Mouse (Mus musculus) embryonic facial prominence, embryonic 13.5 days (tissue): ENCODE measurements around the gene Gng10. TPM values are rescaled to one million over a fixed set of nuclear protein-coding genes. Genes with fewer than 3 reads are reported as not detected.

Experiments used
- ATAC-seq: fragments of 200-750 bp; cut with Nextera tagmentation; 2 replicates; pipeline ENCODE4 v1.8.0; 2017; ENCODE audit warnings: low read depth; ENCODE audit not compliant: insufficient number of reproducible peaks, insufficient read depth, low FRiP score, low TSS enrichment
- H3K27ac ChIP-seq: fragments of 300-500 bp; sonication (generic); 2 replicates; pipeline ENCODE4 v1.5.1; 2015; ENCODE audit warnings: moderate library complexity, mild to moderate bottlenecking, inconsistent platforms
- H3K27me3 ChIP-seq: fragments of 300-500 bp; sonication (generic); 2 replicates; pipeline ENCODE4 v1.6.1; 2015; ENCODE audit warnings: mild to moderate bottlenecking, inconsistent platforms
- H3K36me3 ChIP-seq: fragments of 300-500 bp; sonication (generic); 2 replicates; pipeline ENCODE4 v1.6.1; 2015; ENCODE audit warnings: mild to moderate bottlenecking, inconsistent platforms
- H3K4me1 ChIP-seq: fragments of 300-500 bp; sonication (generic); 2 replicates; pipeline ENCODE4 v1.6.1; 2015; ENCODE audit warnings: inconsistent platforms
- H3K4me2 ChIP-seq: fragments of 300-500 bp; sonication (generic); 2 replicates; pipeline ENCODE4 v1.6.1; 2015; ENCODE audit warnings: moderate library complexity, mild to moderate bottlenecking, inconsistent platforms
- H3K4me3 ChIP-seq: fragments of 300-500 bp; sonication (generic); 2 replicates; pipeline ENCODE4 v1.5.1; 2015; ENCODE audit warnings: mild to moderate bottlenecking, inconsistent platforms
- H3K9ac ChIP-seq: fragments of 300-500 bp; sonication (generic); 2 replicates; pipeline ENCODE4 v1.6.1; 2015; ENCODE audit warnings: mild to moderate bottlenecking, inconsistent platforms
- H3K9me3 ChIP-seq: fragments of 300-500 bp; sonication (generic); 2 replicates; pipeline ENCODE4 v1.6.1; 2016; ENCODE audit warnings: inconsistent platforms
- WGBS: fragments of 180-500 bp; shearing (Covaris S2); methylation state at CpG from one replicate; pipeline ENCODE4 v1.1.7; 2015; ENCODE audit warnings: mixed read lengths; 5-methylcytosine and 5-hydroxymethylcytosine counted together
- polyA plus RNA-seq: library from polyadenylated mRNA; unstranded; fragments of >200 nt; fragmentation: Nextera tagmentation; extraction: Ambion mirVana; gene quantifications from 2 replicates; pipeline ENCODE4 v1.2.1, GENCODE M21; 2015

Gene Gng10
- 181 and 197 TPM in 2 replicates for polyA plus RNA-seq

- ATAC-seq = peak; percentile 79; the same call in 1 of the 2 replicates
- WGBS = 3% methylated on average over 76 of the region's 76 CpGs
- peak within 1 kb of the TSS; percentile 92 for H3K9ac ChIP-seq
- peak within 1 kb of the TSS; percentile 71 for H3K4me3 ChIP-seq
- H3K27me3 ChIP-seq = no peaks in the 10 kb centered on the region
- no peaks in the 10 kb centered on the region for H3K9me3 ChIP-seq
- peaks cover 21% of the 10 kb centered on the region for H3K36me3 ChIP-seq
- H3K4me2 ChIP-seq = peak within 1 kb of the TSS; percentile 65
- peaks cover 11% of the 10 kb centered on the region for H3K4me1 ChIP-seq
- H3K27ac ChIP-seq = peak within 1 kb of the TSS; percentile 85
Observed at GRCm38 (mm10) chr4:59034918-59035785, at the start of gene Gng10. Gene Gng10 (plus strand): TSS chr4:59035088.

GRCm38 (mm10) chr4:58985157-58985648, 49.7 kb upstream of the Gng10 start:
- H3K27ac ChIP-seq = no peak overlapping the region
- peaks cover 11% of the 10 kb centered on the region for H3K4me1 ChIP-seq
- no peak overlapping the region for H3K4me2 ChIP-seq
- ATAC-seq = no peak; the same call in 1 of the 2 replicates
- 0 out of 2 replicates have a peak, but pooled peaks cover 5% of the 10 kb centered on the region for H3K36me3 ChIP-seq
- no peak overlapping the region for H3K9ac ChIP-seq
- H3K9me3 ChIP-seq = no peaks in the 10 kb centered on the region
- H3K27me3 ChIP-seq = no peaks in the 10 kb centered on the region
- H3K4me3 ChIP-seq = no peak overlapping the region
- WGBS = 25% methylated on average over 7 of the region's 7 CpGs

- peak within 1 kb of the TSS; percentile 64 for H3K4me3 ChIP-seq
- H3K4me1 ChIP-seq = peaks cover 11% of the 10 kb centered on the region
- peak within 1 kb of the TSS; percentile 77 for H3K4me2 ChIP-seq
- H3K9ac ChIP-seq = peak within 1 kb of the TSS; percentile 77
- no peaks in the 10 kb centered on the region for H3K9me3 ChIP-seq
- 2% methylated on average over 28 of the region's 28 CpGs for WGBS
- peak; percentile 37; the same call in 1 of the 2 replicates for ATAC-seq
- no peaks in the 10 kb centered on the region for H3K27me3 ChIP-seq
- peak within 1 kb of the TSS; percentile 74 for H3K27ac ChIP-seq
- 0 out of 2 replicates have a peak, but pooled peaks cover 5% of the 10 kb centered on the region for H3K36me3 ChIP-seq
Observed at GRCm38 (mm10) chr4:58986540-58987190, 48.2 kb upstream of the Gng10 start, which contains the start of gene Ptgr1. Gene Ptgr1 (minus strand): TSS chr4:58987119.

GRCm38 (mm10) chr4:58989303-58989898, 45.5 kb upstream of the Gng10 start:
- Histone ChIP-seq H3K4me3 (no peak overlapping the region), H3K9me3 (no peaks in the 10 kb centered on the region), H3K4me2 (no peak overlapping the region), H3K27ac (no peak overlapping the region), H3K27me3 (no peaks in the 10 kb centered on the region), H3K9ac (no peak overlapping the region), H3K36me3 (no peaks in the 10 kb centered on the region), H3K4me1 (peaks cover 11% of the 10 kb centered on the region)
- 82% methylated on average over 7 of the region's 7 CpGs for WGBS
- ATAC-seq = no peak

- Histone ChIP-seq H3K27me3 (no peaks in the 10 kb centered on the region), H3K36me3 (no peaks in the 10 kb centered on the region), H3K9me3 (no peaks in the 10 kb centered on the region), H3K4me3 (no peak overlapping the region), H3K9ac (no peak overlapping the region), H3K4me2 (no peak overlapping the region), H3K27ac (no peak overlapping the region), H3K4me1 (peaks cover 11% of the 10 kb centered on the region)
- ATAC-seq = no peak
- 81% methylated on average over 17 of the region's 17 CpGs for WGBS
Observed at GRCm38 (mm10) chr4:58990609-58991434, 44.1 kb upstream of the Gng10 start.

- Histone ChIP-seq H3K27me3 (no peaks in the 10 kb centered on the region), H3K27ac (no peak overlapping the region), H3K4me3 (no peak overlapping the region), H3K4me1 (peaks cover 4% of the 10 kb centered on the region; the same call in 1 of the 2 replicates), H3K4me2 (no peak overlapping the region), H3K36me3 (no peaks in the 10 kb centered on the region), H3K9me3 (no peaks in the 10 kb centered on the region), H3K9ac (no peak overlapping the region)
- ATAC-seq = no peak
- 84% methylated on average over 5 of the region's 5 CpGs for WGBS
Observed at GRCm38 (mm10) chr4:58992195-58992594, 42.7 kb upstream of the Gng10 start.

GRCm38 (mm10) chr4:58994762-58995161, 40.1 kb upstream of the Gng10 start, which contains the start of gene Dnajc25:
Gene Dnajc25 (plus strand): TSS chr4:58995062.
- H3K36me3 ChIP-seq = no peaks in the 10 kb centered on the region
- no peaks in the 10 kb centered on the region for H3K27me3 ChIP-seq
- WGBS = 88% methylated on average over 4 of the region's 4 CpGs
- H3K9ac ChIP-seq = no peak within 1 kb of the TSS
- no peak within 1 kb of the TSS for H3K4me3 ChIP-seq
- ATAC-seq = no peak
- H3K27ac ChIP-seq = no peak within 1 kb of the TSS
- H3K4me1 ChIP-seq = no peaks in the 10 kb centered on the region
- no peaks in the 10 kb centered on the region for H3K9me3 ChIP-seq
- no peak within 1 kb of the TSS for H3K4me2 ChIP-seq

GRCm38 (mm10) chr4:58995251-58995693, 39.6 kb upstream of the Gng10 start:
- no peaks in the 10 kb centered on the region for H3K9me3 ChIP-seq
- H3K4me2 ChIP-seq = no peak overlapping the region
- no peak overlapping the region for H3K4me3 ChIP-seq
- no peaks in the 10 kb centered on the region for H3K36me3 ChIP-seq
- no peak overlapping the region for H3K27ac ChIP-seq
- no peaks in the 10 kb centered on the region for H3K27me3 ChIP-seq
- ATAC-seq = no peak
- no peak overlapping the region for H3K9ac ChIP-seq
- H3K4me1 ChIP-seq = no peaks in the 10 kb centered on the region
- WGBS = 74% methylated on average over 8 of the region's 8 CpGs

GRCm38 (mm10) chr4:58997081-58997480, 37.8 kb upstream of the Gng10 start:
- Histone ChIP-seq H3K9me3 (no peaks in the 10 kb centered on the region), H3K27ac (no peak overlapping the region), H3K36me3 (no peaks in the 10 kb centered on the region), H3K9ac (no peak overlapping the region), H3K27me3 (no peaks in the 10 kb centered on the region), H3K4me3 (no peak overlapping the region), H3K4me1 (no peaks in the 10 kb centered on the region), H3K4me2 (no peak overlapping the region)
- 79% methylated on average over 5 of the region's 5 CpGs for WGBS
- ATAC-seq = no peak

- no peak overlapping the region for H3K9ac ChIP-seq
- WGBS = 88% methylated on average over 1 of the region's 1 CpGs
- H3K27ac ChIP-seq = no peak overlapping the region
- no peak overlapping the region for H3K4me2 ChIP-seq
- H3K27me3 ChIP-seq = no peaks in the 10 kb centered on the region
- H3K36me3 ChIP-seq = no peaks in the 10 kb centered on the region
- H3K4me3 ChIP-seq = no peak overlapping the region
- no peaks in the 10 kb centered on the region for H3K4me1 ChIP-seq
- no peaks in the 10 kb centered on the region for H3K9me3 ChIP-seq
- ATAC-seq = no peak
Observed at GRCm38 (mm10) chr4:58998688-58999087, 36.2 kb upstream of the Gng10 start.
